Mouse (Mus musculus): ENCODE measurements around the gene Grin3b.

DNA sequence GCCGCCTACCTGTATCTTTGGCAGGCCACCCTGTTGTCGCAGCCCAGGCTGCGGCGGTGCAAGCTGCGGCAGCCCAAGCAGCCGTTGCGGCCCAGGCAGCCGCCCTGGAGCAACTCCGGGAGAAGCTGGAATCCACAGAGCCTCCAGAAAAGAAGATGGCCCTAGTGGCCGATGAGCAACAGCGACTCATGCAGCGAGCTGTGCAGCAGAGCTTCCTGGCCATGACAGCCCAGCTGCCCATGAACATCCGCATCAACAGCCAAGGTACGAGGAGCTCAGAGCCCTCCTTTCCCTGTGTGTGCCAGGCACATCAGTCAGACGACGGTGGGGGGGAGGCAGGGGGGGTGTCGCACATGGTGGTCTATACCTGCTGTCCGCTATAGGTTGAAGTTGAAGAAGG, 19.9 kb upstream of the Grin3b start:
- TF ChIP-seq POLR2A (IDR thresholded peaks at IDR 0.05; ENCODE audit: low read depth, low read length) (no peak), CTCF (IDR thresholded peaks at IDR 0.05; ENCODE audit: extremely low read depth, insufficient read length, insufficient replicate concordance, low read depth, low read length) (no peak)

Data from small intestine, adult 2 months (tissue).